Mouse (Mus musculus): ENCODE results near the gene Smchd1. TPM values are rescaled to one million over a fixed set of nuclear protein-coding genes. Genes with fewer than 3 reads are reported as not detected.

Gene Smchd1
- total and polyA plus RNA-seq, 2 experiments from 2014 or later = 33.4 to 40.2 TPM

DNA sequence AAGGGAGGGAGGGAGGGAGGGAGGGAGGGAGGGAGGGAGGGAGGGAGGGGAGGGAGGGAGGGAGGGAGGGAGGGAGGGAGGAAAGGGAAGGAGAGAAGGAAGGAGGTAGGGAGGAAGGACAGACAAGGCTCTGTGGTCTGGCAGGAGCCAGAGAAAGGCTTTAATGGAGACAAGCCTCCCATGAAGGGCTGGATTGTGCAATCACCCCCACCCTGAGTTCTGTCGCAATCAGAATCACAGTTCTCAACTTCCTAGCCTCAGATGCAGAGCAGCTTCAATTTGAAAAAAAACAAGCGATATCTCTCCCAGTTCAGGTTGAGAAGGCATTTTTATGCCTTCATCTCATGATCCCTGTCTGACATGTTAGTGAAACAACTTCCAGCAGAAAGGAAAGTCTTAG, 174.8 kb downstream of the Smchd1 start:
- H3K4me2 ChIP-seq (ENCODE audit: low read depth, low read length, poor library complexity, severe bottlenecking) = no peak overlapping the region
- no peak for DNase-seq (ENCODE audit: low spot score)
- H3K4me1 ChIP-seq (ENCODE audit: insufficient read depth, low read length) = no peaks in the 10 kb centered on the region
- H3K36me3 ChIP-seq (ENCODE audit: insufficient read depth, low read length) = no peaks in the 10 kb centered on the region
- no peak for TF ChIP-seq CTCF (IDR thresholded peaks at IDR 0.05)
- no peak overlapping the region for H3K4me3 ChIP-seq (ENCODE audit: low read depth, low read length)
- H3K27me3 ChIP-seq (ENCODE audit: insufficient read depth, low read length) = no peaks in the 10 kb centered on the region
- WGBS = 90% methylated on average over 2 of the region's 2 CpGs
- no peak overlapping the region for H3K27ac ChIP-seq (ENCODE audit: low read depth, low read length)
- no peak for ATAC-seq (ENCODE audit: low FRiP score)
- H3K9ac ChIP-seq (replicated peaks; ENCODE audit: low read length, poor library complexity, severe bottlenecking) = no peak overlapping the region
- H3K9me3 ChIP-seq (ENCODE audit: low read length) = no peaks in the 10 kb centered on the region

DNA sequence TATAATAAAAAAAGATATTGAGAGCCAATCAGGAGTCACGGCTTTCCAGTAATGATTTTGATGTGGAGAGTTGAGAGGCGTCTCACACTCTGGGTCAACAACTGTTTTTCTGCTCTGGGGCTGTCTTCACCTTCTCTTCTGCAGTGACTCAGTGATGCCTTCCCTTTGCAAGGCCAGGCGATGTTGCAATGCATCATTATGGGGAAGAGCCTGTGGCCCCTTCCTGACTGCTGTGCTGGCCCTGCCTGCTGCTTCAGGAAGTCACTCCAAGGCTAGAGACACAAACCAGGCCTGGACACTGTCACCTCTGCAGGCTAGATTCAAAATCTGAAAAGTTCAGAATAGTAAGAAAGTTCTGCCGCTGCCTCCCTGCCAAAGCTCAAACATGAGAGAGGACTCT, 175.3 kb downstream of the Smchd1 start:
- WGBS = 90% methylated on average over 4 of the region's 4 CpGs
- no peak overlapping the region for H3K4me2 ChIP-seq (ENCODE audit: low read depth, low read length, poor library complexity, severe bottlenecking)
- no peak for TF ChIP-seq CTCF (IDR thresholded peaks at IDR 0.05)
- H3K9ac ChIP-seq (replicated peaks; ENCODE audit: low read length, poor library complexity, severe bottlenecking) = no peak overlapping the region
- no peaks in the 10 kb centered on the region for H3K4me1 ChIP-seq (ENCODE audit: insufficient read depth, low read length)
- no peaks in the 10 kb centered on the region for H3K27me3 ChIP-seq (ENCODE audit: insufficient read depth, low read length)
- H3K4me3 ChIP-seq (ENCODE audit: low read depth, low read length) = no peak overlapping the region
- H3K36me3 ChIP-seq (ENCODE audit: insufficient read depth, low read length) = no peaks in the 10 kb centered on the region
- H3K9me3 ChIP-seq (ENCODE audit: low read length) = no peaks in the 10 kb centered on the region
- no peak overlapping the region for H3K27ac ChIP-seq (ENCODE audit: low read depth, low read length)
- no peak for ATAC-seq (ENCODE audit: low FRiP score)
- no peak for DNase-seq (ENCODE audit: low spot score)

DNA sequence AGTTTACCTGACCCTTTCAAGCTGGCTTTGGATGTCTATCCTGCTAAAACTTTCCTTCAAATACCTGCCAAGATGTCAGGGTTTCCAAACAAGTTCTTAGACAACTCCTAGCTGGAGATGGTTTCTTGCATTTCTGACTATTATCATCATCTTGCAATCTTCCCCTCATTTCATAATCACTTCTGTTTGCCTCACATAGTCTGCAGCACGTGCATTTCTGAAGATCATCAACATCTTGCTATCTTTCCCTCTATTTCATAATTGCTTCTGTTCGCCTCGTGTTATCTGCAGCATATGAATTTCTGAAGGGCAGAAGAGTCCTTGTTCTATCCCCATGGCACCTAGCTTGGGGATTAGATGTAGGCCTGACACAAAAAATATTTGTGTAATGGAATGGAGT, 180.6 kb downstream of the Smchd1 start:
- no peak overlapping the region for H3K9ac ChIP-seq (replicated peaks; ENCODE audit: low read length, poor library complexity, severe bottlenecking)
- DNase-seq (ENCODE audit: low spot score) = no peak
- no peak overlapping the region for H3K4me3 ChIP-seq (ENCODE audit: low read depth, low read length)
- no peaks in the 10 kb centered on the region for H3K9me3 ChIP-seq (ENCODE audit: low read length)
- ATAC-seq (ENCODE audit: low FRiP score) = no peak
- H3K4me1 ChIP-seq (ENCODE audit: insufficient read depth, low read length) = no peaks in the 10 kb centered on the region
- H3K27ac ChIP-seq (ENCODE audit: low read depth, low read length) = no peak overlapping the region
- H3K27me3 ChIP-seq (ENCODE audit: insufficient read depth, low read length) = no peaks in the 10 kb centered on the region
- no peak for TF ChIP-seq CTCF (IDR thresholded peaks at IDR 0.05)
- no peak overlapping the region for H3K4me2 ChIP-seq (ENCODE audit: low read depth, low read length, poor library complexity, severe bottlenecking)
- WGBS = 69% methylated on average over 3 of the region's 3 CpGs
- no peaks in the 10 kb centered on the region for H3K36me3 ChIP-seq (ENCODE audit: insufficient read depth, low read length)

Other genes with a start within 250 kb of the Smchd1 start
- 1.9 and 3.7 TPM in 2 replicates for gene Emilin2, start 163.4 kb downstream of the Smchd1 start, total RNA-seq (2014; rRNA removed)
- gene Emilin2, start 163.4 kb downstream of the Smchd1 start, polyA plus RNA-seq (2015; fragmentation: Nextera tagmentation; extraction: Ambion mirVana) = 0.93 and 2.2 TPM in 2 replicates
- 9.1 and 40.7 TPM in 2 replicates for gene Gm4707, start 15.4 kb downstream of the Smchd1 start, total RNA-seq (2014; rRNA removed)
- gene Gm4707, start 15.4 kb downstream of the Smchd1 start, polyA plus RNA-seq (2015; fragmentation: Nextera tagmentation; extraction: Ambion mirVana) = 1.2 and 2.4 TPM in 2 replicates
- gene Ndc80, start 51.5 kb upstream of the Smchd1 start, total RNA-seq (2014; rRNA removed) = 0.44 and 0.80 TPM in 2 replicates
- gene Ndc80, start 51.5 kb upstream of the Smchd1 start, polyA plus RNA-seq (2015; fragmentation: Nextera tagmentation; extraction: Ambion mirVana) = 2.8 and 3.3 TPM in 2 replicates
- gene Spdya, start 76.7 kb upstream of the Smchd1 start, total RNA-seq (2014; rRNA removed) = 0.71 and 0.85 TPM in 2 replicates
- gene Spdya, start 76.7 kb upstream of the Smchd1 start, polyA plus RNA-seq (2015; fragmentation: Nextera tagmentation; extraction: Ambion mirVana) = 2.5 and 2.7 TPM in 2 replicates
- 50.9 and 87.3 TPM in 2 replicates for gene Wdr43, start 140.6 kb upstream of the Smchd1 start, total RNA-seq (2014; rRNA removed)
- gene Wdr43, start 140.6 kb upstream of the Smchd1 start, polyA plus RNA-seq (2015; fragmentation: Nextera tagmentation; extraction: Ambion mirVana) = 34.3 and 36.5 TPM in 2 replicates
- 4.5 and 5.0 TPM in 2 replicates for gene Togaram2, start 197.9 kb upstream of the Smchd1 start, total RNA-seq (2014; rRNA removed)
- gene Togaram2, start 197.9 kb upstream of the Smchd1 start, polyA plus RNA-seq (2015; fragmentation: Nextera tagmentation; extraction: Ambion mirVana) = 1.2 and 1.7 TPM in 2 replicates